Mouse (Mus musculus): ENCODE results near the gene AU040320.

GRCm38 (mm10) chr4:126885953-126886352, 132.6 kb downstream of the AU040320 start:
- peak; percentile 61 for TF ChIP-seq CTCF (IDR thresholded peaks at IDR 0.05; ENCODE audit: low read depth)
- TF ChIP-seq EP300 (optimal IDR thresholded peaks at IDR 0.05), result no peak

Data from stomach, postnatal 0 days (tissue).